Mouse (Mus musculus): ENCODE measurements at regions not wholly inside any gene's neighbourhood (a gene's known extent, or its start where the extent isn't known, plus 50 kb on each side); places are given as distances from the start of the nearest gene placed in this dataset.

DNA sequence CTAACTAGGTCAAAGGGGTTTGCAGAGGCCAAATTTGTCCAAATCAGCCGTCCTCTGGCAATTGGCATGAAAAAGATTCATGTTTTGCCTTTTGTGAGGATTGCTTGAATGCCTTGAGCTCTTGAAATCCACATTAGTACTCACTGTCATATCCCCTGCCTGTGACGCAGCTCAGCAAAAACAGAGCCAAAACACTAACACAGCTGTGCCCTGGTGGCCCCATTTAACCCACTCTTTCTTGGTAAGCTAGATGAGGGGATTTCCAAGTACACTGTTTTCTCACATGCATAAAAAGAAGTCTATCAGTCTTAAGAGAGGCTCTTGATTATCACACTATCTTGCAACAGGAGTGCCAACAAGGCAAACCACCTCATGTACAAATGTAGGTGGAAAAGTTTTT lies 184.7 kb upstream of the Pcdh17 start:
- ATAC-seq (ENCODE audit: insufficient read depth), result no peak

DNA sequence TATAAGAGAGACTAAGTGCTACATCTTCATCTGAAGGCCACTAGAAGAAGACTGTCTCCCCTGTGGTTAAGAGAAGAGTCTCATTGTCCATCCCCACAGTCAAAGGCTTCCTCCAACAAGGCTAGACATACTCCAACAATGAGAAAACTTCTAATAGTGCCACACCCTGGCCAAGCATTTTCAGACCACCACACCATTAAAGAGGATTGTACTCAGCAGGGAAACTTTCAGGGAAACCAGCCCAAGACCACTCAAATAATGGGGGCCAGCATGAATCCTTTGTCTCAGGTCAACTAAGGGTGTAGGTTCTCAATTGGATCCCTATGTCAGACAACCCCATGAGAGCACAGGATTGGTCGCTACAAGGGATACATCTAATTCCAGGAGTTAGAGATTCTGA lies 179.4 kb upstream of the Pcdh17 start:
- Histone ChIP-seq H3K36me3 (ENCODE audit: insufficient read depth) (no peaks in the 10 kb centered on the region), H3K4me3 (ENCODE audit: low read depth, low read length) (no peak overlapping the region), H3K9ac (no peak overlapping the region), H3K4me2 (no peak overlapping the region), H3K9me3 (ENCODE audit: low read depth, low read length) (no peaks in the 10 kb centered on the region), H3K27ac (ENCODE audit: low read depth) (no peak overlapping the region), H3K27me3 (ENCODE audit: insufficient read depth, low read length) (no peaks in the 10 kb centered on the region), H3K4me1 (ENCODE audit: insufficient read depth) (no peaks in the 10 kb centered on the region)
- no peak for ATAC-seq (ENCODE audit: insufficient read depth)
- DNase-seq, result no peak
- TF ChIP-seq CTCF (IDR thresholded peaks at IDR 0.05; ENCODE audit: low read depth), result no peak
- 92% methylated on average over 1 of the region's 1 CpGs for WGBS

More for the DNA sequence above, 184.7 kb upstream of the Pcdh17 start:
- Histone ChIP-seq H3K36me3 (ENCODE audit: insufficient read depth) (no peaks in the 10 kb centered on the region), H3K27ac (ENCODE audit: low read depth) (no peak overlapping the region), H3K27me3 (ENCODE audit: insufficient read depth, low read length) (no peaks in the 10 kb centered on the region), H3K9ac (no peak overlapping the region), H3K4me2 (no peak overlapping the region), H3K4me3 (ENCODE audit: low read depth, low read length) (no peak overlapping the region), H3K4me1 (ENCODE audit: insufficient read depth) (no peaks in the 10 kb centered on the region), H3K9me3 (ENCODE audit: low read depth, low read length) (no peaks in the 10 kb centered on the region)
- WGBS, result 34% methylated on average over 2 of the region's 2 CpGs
- TF ChIP-seq CTCF (IDR thresholded peaks at IDR 0.05; ENCODE audit: low read depth), result no peak
- DNase-seq, result peak; percentile 6

DNA sequence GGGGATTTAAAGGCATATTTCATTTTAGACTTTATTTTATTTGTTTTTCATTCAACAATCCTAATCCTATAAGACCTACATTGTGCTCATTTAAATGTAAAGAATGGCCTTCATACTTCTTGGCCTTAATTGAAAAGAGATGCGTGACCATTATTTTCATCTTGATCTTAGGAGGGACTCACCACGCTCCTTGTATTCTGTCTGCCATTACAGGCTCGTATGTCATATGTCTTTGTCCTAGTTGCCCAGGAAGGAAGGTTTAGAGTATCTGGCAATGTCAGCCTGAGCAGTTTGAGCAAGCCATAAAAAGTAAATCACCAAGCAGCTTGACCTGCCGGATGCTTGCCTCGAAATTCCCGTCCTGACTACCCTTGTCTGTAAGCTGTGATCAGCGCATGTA lies 177.1 kb upstream of the Pcdh17 start:
- Histone ChIP-seq H3K36me3 (ENCODE audit: insufficient read depth) (no peaks in the 10 kb centered on the region), H3K9ac (no peak overlapping the region), H3K4me1 (ENCODE audit: insufficient read depth) (no peaks in the 10 kb centered on the region), H3K4me2 (no peak overlapping the region), H3K9me3 (ENCODE audit: low read depth, low read length) (no peaks in the 10 kb centered on the region), H3K27ac (ENCODE audit: low read depth) (no peak overlapping the region), H3K4me3 (ENCODE audit: low read depth, low read length) (no peak overlapping the region), H3K27me3 (ENCODE audit: insufficient read depth, low read length) (no peaks in the 10 kb centered on the region)
- DNase-seq (no peak), ATAC-seq (ENCODE audit: insufficient read depth) (no peak)
- WGBS, result 78% methylated on average over 7 of the region's 7 CpGs
- TF ChIP-seq CTCF (IDR thresholded peaks at IDR 0.05; ENCODE audit: low read depth), result no peak

DNA sequence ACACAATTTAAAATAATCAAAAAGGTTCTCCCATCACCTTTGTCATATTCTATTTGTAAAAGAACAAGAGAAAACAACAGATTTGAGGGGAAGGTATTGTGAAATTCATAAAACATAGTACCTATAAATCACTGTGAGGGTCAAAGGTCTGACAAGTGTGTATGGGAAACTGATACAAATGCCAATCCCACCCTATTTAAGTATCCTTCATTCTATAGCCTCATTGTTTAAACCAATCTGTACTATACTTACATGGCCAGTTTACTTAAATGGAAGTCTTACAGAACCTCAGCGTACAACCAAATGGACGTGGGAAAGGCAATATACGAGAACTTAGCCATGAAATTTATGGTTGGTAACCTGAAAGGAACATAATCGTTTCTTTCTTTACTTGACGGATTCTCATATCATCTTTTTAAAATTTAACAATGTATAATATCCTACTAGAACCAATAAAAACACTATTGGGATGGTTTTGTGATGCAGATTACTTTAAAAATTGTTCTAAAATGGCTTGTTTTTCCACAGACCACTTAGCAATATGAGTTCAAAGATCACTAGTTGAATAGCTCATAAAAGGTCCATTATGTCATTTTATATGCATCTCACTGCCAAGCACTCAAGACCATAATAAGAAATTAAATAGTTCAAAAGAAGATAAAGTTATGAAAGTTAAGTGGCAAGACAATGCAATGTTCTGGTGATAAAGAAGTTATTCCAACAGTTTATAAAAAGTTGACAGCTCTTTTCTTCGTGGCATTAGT lies 159.7 kb upstream of the Pcdh17 start:
- no peak overlapping the region for H3K4me3 ChIP-seq (ENCODE audit: low read depth, low read length)
- 66% methylated on average over 6 of the region's 6 CpGs for WGBS
- no peak for DNase-seq
- H3K4me1 ChIP-seq (ENCODE audit: insufficient read depth), result no peaks in the 10 kb centered on the region
- H3K9me3 ChIP-seq (ENCODE audit: low read depth, low read length), result no peaks in the 10 kb centered on the region
- ATAC-seq (ENCODE audit: insufficient read depth), result no peak
- H3K36me3 ChIP-seq (ENCODE audit: insufficient read depth), result no peaks in the 10 kb centered on the region
- H3K27ac ChIP-seq (ENCODE audit: low read depth), result no peak overlapping the region
- no peak overlapping the region for H3K9ac ChIP-seq
- TF ChIP-seq CTCF (IDR thresholded peaks at IDR 0.05; ENCODE audit: low read depth), result no peak
- no peaks in the 10 kb centered on the region for H3K27me3 ChIP-seq (ENCODE audit: insufficient read depth, low read length)
- H3K4me2 ChIP-seq, result no peak overlapping the region

DNA sequence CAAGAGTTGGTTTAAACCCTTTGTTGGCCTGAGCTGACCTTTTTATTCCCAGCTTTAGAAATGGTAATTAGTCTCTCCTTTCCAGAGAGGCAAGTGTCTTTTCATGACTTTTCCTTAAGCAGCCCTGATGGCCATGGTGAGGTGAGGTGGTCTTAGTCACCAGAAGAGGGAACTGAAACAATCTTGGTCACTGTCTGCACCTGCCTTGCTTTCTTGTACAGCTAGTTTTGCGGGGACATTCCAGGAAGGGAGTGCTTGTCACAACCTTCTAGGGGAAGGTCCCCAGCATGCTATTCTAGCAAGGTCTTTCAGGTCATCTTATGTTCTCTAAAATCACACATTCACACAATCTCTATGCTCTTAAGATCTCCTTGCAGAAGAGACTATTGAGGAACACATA lies 122.6 kb upstream of the Pcdh17 start:
- DNase-seq (no peak), ATAC-seq (ENCODE audit: insufficient read depth) (no peak)
- Histone ChIP-seq H3K36me3 (ENCODE audit: insufficient read depth) (no peaks in the 10 kb centered on the region), H3K9me3 (ENCODE audit: low read depth, low read length) (no peaks in the 10 kb centered on the region), H3K27me3 (ENCODE audit: insufficient read depth, low read length) (no peaks in the 10 kb centered on the region), H3K27ac (ENCODE audit: low read depth) (no peak overlapping the region), H3K4me1 (ENCODE audit: insufficient read depth) (no peaks in the 10 kb centered on the region), H3K4me2 (no peak overlapping the region), H3K4me3 (ENCODE audit: low read depth, low read length) (no peak overlapping the region), H3K9ac (no peak overlapping the region)
- no peak for TF ChIP-seq CTCF (IDR thresholded peaks at IDR 0.05; ENCODE audit: low read depth)
- 68% methylated on average over 1 of the region's 1 CpGs for WGBS

DNA sequence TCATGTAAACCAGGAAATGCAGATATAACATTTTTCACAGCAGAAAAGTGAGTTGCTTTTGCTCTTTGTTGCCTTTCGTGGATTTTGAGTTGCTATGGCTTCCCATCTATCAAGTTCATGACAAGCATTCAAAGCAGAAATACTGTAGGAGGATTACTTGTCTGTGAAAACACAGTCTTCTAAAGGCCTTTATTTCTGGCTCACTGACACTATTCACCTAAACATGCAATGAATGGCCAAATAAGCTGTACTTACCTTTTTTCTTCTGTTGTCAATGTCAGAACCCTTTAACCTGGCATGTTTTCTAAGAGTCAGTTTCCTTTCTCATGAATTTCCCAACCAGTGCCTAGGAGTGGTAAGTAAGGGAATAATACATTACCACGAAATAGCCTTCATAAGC lies 103.8 kb upstream of the Pcdh17 start:
- 57% methylated on average over 2 of the region's 2 CpGs for WGBS
- no peak overlapping the region for H3K4me2 ChIP-seq
- H3K9ac ChIP-seq, result no peak overlapping the region
- TF ChIP-seq CTCF (IDR thresholded peaks at IDR 0.05; ENCODE audit: low read depth), result no peak
- H3K4me1 ChIP-seq (ENCODE audit: insufficient read depth), result no peaks in the 10 kb centered on the region
- H3K36me3 ChIP-seq (ENCODE audit: insufficient read depth), result no peaks in the 10 kb centered on the region
- no peaks in the 10 kb centered on the region for H3K9me3 ChIP-seq (ENCODE audit: low read depth, low read length)
- no peaks in the 10 kb centered on the region for H3K27me3 ChIP-seq (ENCODE audit: insufficient read depth, low read length)
- ATAC-seq (ENCODE audit: insufficient read depth), result no peak
- H3K27ac ChIP-seq (ENCODE audit: low read depth), result no peak overlapping the region
- DNase-seq, result no peak
- no peak overlapping the region for H3K4me3 ChIP-seq (ENCODE audit: low read depth, low read length)

Measured in lung, embryonic 14.5 days (tissue).